Mouse (Mus musculus) heart, embryonic 11.5 days (tissue): ENCODE data around the gene Foxo3. TPM values are rescaled to one million over a fixed set of nuclear protein-coding genes. Genes with fewer than 3 reads are reported as not detected.

Experiments
- ATAC-seq: fragments of 200-750 bp; cut with Nextera tagmentation; replicated peaks from 2 replicates; pipeline ENCODE4 v1.8.0; 2017; ENCODE audit warnings: moderate library complexity; ENCODE audit not compliant: insufficient number of reproducible peaks, low FRiP score, low TSS enrichment
- H3K27ac ChIP-seq: fragments of 300-500 bp; sonication (generic); 2 replicates; pipeline ENCODE4 v1.5.1; 2014; ENCODE audit warnings: mild to moderate bottlenecking, low read depth, low read length
- H3K27me3 ChIP-seq: fragments of 300-500 bp; sonication (generic); 2 replicates; pipeline ENCODE4 v1.6.1; 2014; ENCODE audit warnings: mild to moderate bottlenecking, low read length, mixed read lengths; ENCODE audit not compliant: control insufficient read depth, insufficient read depth
- H3K36me3 ChIP-seq: fragments of 300-500 bp; sonication (generic); 2 replicates; pipeline ENCODE4 v1.6.1; 2014; ENCODE audit warnings: mild to moderate bottlenecking, low read length, moderate library complexity, mixed read lengths; ENCODE audit not compliant: control insufficient read depth, insufficient read depth
- H3K4me1 ChIP-seq: fragments of 300-500 bp; sonication (generic); 2 replicates; pipeline ENCODE4 v1.6.1; 2014; ENCODE audit warnings: low read length; ENCODE audit not compliant: control insufficient read depth, insufficient read depth
- H3K4me2 ChIP-seq: fragments of 300-500 bp; sonication (generic); 2 replicates; pipeline ENCODE4 v1.6.1; 2014; ENCODE audit warnings: mild to moderate bottlenecking, moderate library complexity
- H3K4me3 ChIP-seq: fragments of 300-500 bp; sonication (generic); 2 replicates; pipeline ENCODE4 v1.5.1; 2014; ENCODE audit warnings: low read depth, low read length
- H3K9ac ChIP-seq: fragments of 300-500 bp; sonication (generic); 2 replicates; pipeline ENCODE4 v1.6.1; 2014; ENCODE audit warnings: mild to moderate bottlenecking, low read depth, low read length, moderate library complexity
- H3K9me3 ChIP-seq: fragments of 300-500 bp; sonication (generic); replicated peaks from 2 replicates; pipeline ENCODE4 v1.6.1; 2016; ENCODE audit warnings: low read length; ENCODE audit not compliant: control insufficient read depth
- WGBS: fragments of 180-500 bp; shearing (Covaris S2); extraction: QIAGEN DNeasy Blood & Tissue Kit; methylation state at CpG from one replicate; pipeline ENCODE4 v1.1.7; 2014; ENCODE audit not compliant: insufficient replicate concordance; 5-methylcytosine and 5-hydroxymethylcytosine counted together
- polyA plus RNA-seq: library from polyadenylated mRNA; unstranded; fragments of >200 nt; fragmentation: Nextera tagmentation; extraction: Ambion mirVana; gene quantifications from 2 replicates; pipeline ENCODE4 v1.2.1, GENCODE M21; 2014

Foxo3 gene
- polyA plus RNA-seq, 1 experiment from 2014 or later: 7.3 TPM

DNA sequence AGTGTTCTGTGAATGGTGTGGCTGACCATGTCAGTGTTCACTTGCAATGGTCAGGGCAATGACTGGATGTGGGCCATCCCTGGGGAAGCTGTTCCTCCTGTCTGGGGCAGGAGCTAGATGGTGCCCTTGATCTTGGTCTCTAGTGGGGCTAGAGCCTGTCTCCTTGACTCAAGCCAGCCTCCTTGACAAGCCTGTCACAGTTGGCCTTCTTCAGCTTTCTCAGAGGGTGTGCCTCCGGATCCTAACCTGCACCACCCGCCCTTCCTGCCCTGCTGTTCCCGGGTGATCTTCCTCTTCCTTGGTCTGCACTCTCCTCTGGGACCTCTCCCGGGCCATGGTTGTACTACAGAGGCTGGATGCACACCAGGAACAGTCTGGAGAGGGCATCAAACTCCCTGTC lies 24.2 kb upstream of the Foxo3 start:
- H3K27me3 ChIP-seq: no peaks in the 10 kb centered on the region; the same call in 1 of the 2 replicates
- peaks cover 5% of the 10 kb centered on the region; the same call in 1 of the 2 replicates for H3K9me3 ChIP-seq
- no peak overlapping the region for H3K27ac ChIP-seq
- 51% methylated on average over 4 of the region's 4 CpGs for WGBS
- H3K36me3 ChIP-seq: no peaks in the 10 kb centered on the region
- H3K4me1 ChIP-seq: no peaks in the 10 kb centered on the region
- ATAC-seq: no peak
- H3K4me2 ChIP-seq: no peak overlapping the region
- H3K4me3 ChIP-seq: no peak overlapping the region
- no peak overlapping the region for H3K9ac ChIP-seq

DNA sequence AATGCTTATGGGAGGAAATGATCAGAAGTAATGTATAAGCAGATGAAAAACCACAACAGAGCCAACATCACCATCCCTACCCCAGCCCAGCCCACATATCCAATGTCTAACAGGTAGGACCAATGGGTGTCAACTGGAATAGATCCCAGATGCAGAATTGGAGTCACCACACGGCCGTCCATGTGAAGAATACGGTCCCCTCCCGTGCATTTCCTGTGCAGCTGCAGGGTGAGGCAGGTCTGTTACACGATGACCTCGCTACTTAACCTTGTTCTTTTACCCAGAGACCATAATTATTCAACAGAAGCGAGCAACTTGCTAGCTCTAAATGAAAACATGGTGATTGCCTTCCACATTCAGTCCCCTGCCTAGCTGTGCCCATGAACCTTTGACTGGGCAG lies 23.4 kb upstream of the Foxo3 start:
- H3K27ac ChIP-seq: no peak overlapping the region
- no peaks in the 10 kb centered on the region for H3K4me1 ChIP-seq
- no peak overlapping the region for H3K9ac ChIP-seq
- no peak overlapping the region for H3K4me3 ChIP-seq
- 63% methylated on average over 7 of the region's 7 CpGs for WGBS
- no peak overlapping the region for H3K4me2 ChIP-seq
- peaks cover 5% of the 10 kb centered on the region; the same call in 1 of the 2 replicates for H3K9me3 ChIP-seq
- no peak for ATAC-seq
- H3K36me3 ChIP-seq: no peaks in the 10 kb centered on the region
- no peaks in the 10 kb centered on the region; the same call in 1 of the 2 replicates for H3K27me3 ChIP-seq

DNA sequence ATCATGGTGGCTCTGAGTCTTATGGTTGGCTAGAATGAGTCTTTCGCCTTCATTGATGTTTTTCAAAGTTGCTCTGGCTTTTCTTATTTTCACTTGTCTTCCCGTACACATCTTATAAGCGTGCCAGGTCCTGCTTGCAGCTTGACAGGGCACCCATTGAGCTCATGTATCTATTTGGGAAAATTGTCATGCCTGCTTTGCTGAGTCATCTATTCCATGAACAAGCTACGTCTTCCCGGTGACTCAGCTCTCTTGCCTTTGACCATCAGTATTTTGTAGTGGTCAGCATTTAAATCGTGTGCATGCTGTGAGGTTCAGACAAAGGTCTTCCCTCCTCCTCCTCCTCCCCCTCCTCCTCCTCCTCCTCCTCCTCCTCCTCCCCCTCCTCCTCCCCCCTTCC lies 22.9 kb upstream of the Foxo3 start:
- Histone ChIP-seq H3K27me3 (no peaks in the 10 kb centered on the region; the same call in 1 of the 2 replicates), H3K4me1 (no peaks in the 10 kb centered on the region), H3K9ac (no peak overlapping the region), H3K4me2 (no peak overlapping the region), H3K27ac (no peak overlapping the region), H3K36me3 (no peaks in the 10 kb centered on the region), H3K9me3 (peaks cover 5% of the 10 kb centered on the region; the same call in 1 of the 2 replicates), H3K4me3 (no peak overlapping the region)
- 78% methylated on average over 6 of the region's 6 CpGs for WGBS
- ATAC-seq: no peak

DNA sequence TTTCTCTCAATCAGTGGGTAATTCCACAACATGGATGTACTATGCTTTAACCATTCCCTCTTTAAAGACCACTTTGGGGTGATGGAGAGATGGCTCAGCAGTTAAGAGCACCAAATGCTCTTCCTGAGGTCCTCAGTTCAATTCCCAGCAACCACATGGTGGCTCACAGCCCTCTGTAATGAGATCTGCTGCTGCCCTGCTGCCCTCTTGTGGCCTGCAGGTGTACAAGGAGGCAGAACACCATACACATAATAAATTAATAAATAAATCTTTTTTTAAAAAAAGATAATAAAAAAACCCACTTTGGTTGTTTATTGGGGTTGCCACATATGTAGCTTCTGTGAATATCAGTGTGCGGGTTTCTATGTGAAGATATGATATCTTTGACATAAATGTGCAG lies 21.4 kb upstream of the Foxo3 start:
- Histone ChIP-seq H3K9ac (no peak overlapping the region), H3K9me3 (peaks cover 5% of the 10 kb centered on the region; the same call in 1 of the 2 replicates), H3K27me3 (no peaks in the 10 kb centered on the region), H3K27ac (no peak overlapping the region), H3K36me3 (no peaks in the 10 kb centered on the region), H3K4me1 (peaks cover 4% of the 10 kb centered on the region; the same call in 1 of the 2 replicates), H3K4me3 (no peak overlapping the region), H3K4me2 (no peak overlapping the region)
- no peak for ATAC-seq
- WGBS: 68% methylated on average over 1 of the region's 1 CpGs

DNA sequence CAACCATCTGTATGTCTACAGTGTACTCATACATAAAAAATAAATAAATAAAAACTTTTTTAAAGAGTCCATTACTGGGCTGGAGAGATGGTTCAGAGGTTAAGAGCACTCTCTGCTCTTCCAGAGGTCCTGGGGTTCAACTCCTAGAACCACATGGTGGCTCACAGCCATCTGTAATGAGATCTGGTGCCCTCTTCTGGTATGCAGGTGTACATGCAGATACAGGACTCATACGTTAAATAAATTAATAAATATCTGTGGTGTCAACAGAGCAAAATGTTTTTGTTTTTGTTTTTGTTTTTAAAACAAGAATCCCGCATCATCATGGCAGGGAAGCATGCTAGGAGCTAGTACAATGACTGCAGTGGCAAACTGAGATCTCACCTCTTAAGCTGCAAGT lies 20.6 kb upstream of the Foxo3 start:
- Histone ChIP-seq H3K9me3 (peaks cover 5% of the 10 kb centered on the region; the same call in 1 of the 2 replicates), H3K4me3 (no peak overlapping the region), H3K4me2 (no peak overlapping the region), H3K36me3 (no peaks in the 10 kb centered on the region), H3K4me1 (peaks cover 4% of the 10 kb centered on the region; the same call in 1 of the 2 replicates), H3K27ac (no peak overlapping the region), H3K9ac (no peak overlapping the region), H3K27me3 (no peaks in the 10 kb centered on the region)
- WGBS: 79% methylated on average over 2 of the region's 2 CpGs
- no peak for ATAC-seq

DNA sequence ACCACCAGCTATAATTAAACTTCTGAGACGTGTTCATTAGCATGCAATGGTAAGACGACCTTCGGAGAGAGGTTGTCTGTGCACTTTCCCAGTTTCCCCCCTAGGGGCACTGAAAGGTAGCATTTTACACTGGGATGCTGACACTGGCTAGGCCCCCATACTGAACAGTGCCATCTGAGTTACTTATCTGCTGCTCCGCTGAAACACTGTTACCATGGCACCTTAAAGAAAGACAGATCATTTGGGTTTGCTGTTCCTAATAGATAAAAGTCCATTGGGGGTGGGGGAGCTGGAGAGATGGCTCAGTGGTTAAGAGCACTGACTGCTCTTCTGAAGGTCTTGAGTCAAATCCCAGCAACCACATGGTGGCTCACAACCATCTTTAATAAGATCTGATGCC lies 20.0 kb upstream of the Foxo3 start:
- no peak for ATAC-seq
- H3K9me3 ChIP-seq: peaks cover 5% of the 10 kb centered on the region; the same call in 1 of the 2 replicates
- no peak overlapping the region for H3K4me3 ChIP-seq
- H3K27ac ChIP-seq: no peak overlapping the region
- H3K4me1 ChIP-seq: peaks cover 4% of the 10 kb centered on the region; the same call in 1 of the 2 replicates
- no peak overlapping the region for H3K4me2 ChIP-seq
- WGBS: 52% methylated on average over 4 of the region's 4 CpGs
- no peaks in the 10 kb centered on the region for H3K27me3 ChIP-seq
- H3K36me3 ChIP-seq: no peaks in the 10 kb centered on the region
- no peak overlapping the region for H3K9ac ChIP-seq

DNA sequence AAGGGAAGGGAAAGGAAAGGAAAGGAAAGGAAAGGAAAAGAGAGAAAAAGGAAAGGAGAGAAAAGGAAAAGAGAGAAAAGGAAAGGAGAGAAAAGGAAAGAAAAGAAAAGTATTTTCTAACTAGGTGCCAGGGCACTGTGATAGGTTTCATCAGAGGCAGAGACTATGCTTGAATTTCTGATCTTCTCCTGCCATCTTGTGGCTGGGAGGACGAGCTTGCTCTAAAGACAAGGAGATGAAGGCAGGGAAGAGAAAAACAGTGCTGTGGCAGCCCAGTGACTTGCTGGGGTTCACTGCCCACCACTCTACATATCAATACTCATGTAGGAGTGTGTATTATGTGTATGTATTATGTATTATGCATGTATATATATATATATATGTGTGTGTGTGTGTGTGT lies 18.5 kb upstream of the Foxo3 start:
- WGBS: 0% methylated on average over 1 of the region's 1 CpGs
- no peak overlapping the region for H3K4me3 ChIP-seq
- no peak overlapping the region for H3K9ac ChIP-seq
- H3K36me3 ChIP-seq: no peaks in the 10 kb centered on the region
- peaks cover 4% of the 10 kb centered on the region; the same call in 1 of the 2 replicates for H3K4me1 ChIP-seq
- no peak for ATAC-seq
- H3K27me3 ChIP-seq: no peaks in the 10 kb centered on the region
- H3K4me2 ChIP-seq: no peak overlapping the region
- H3K27ac ChIP-seq: no peak overlapping the region
- peaks cover 5% of the 10 kb centered on the region; the same call in 1 of the 2 replicates for H3K9me3 ChIP-seq

DNA sequence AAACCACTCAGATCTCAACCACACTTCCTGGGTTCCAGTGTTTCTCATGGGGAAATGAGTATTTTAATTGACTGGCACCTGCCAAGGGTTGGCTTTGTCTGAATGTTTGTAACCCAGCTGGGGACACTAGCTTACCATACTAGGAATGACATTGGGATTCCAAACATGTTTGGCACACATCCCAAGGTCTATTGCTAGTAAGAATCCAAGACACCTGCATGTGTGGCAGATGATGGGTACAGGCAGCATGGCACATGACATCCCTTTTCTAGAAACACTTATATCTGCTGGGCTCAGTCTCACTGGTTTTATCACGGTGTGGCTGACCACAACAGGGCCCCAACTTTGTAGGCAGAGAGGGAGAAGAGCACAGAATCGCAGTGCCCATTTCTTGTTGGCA lies 17.8 kb upstream of the Foxo3 start:
- no peaks in the 10 kb centered on the region for H3K27me3 ChIP-seq
- ATAC-seq: no peak
- no peaks in the 10 kb centered on the region for H3K36me3 ChIP-seq
- WGBS: 58% methylated on average over 2 of the region's 2 CpGs
- H3K4me1 ChIP-seq: peaks cover 4% of the 10 kb centered on the region; the same call in 1 of the 2 replicates
- no peak overlapping the region for H3K9ac ChIP-seq
- H3K4me3 ChIP-seq: no peak overlapping the region
- H3K27ac ChIP-seq: no peak overlapping the region
- H3K4me2 ChIP-seq: no peak overlapping the region
- H3K9me3 ChIP-seq: peaks cover 5% of the 10 kb centered on the region; the same call in 1 of the 2 replicates

DNA sequence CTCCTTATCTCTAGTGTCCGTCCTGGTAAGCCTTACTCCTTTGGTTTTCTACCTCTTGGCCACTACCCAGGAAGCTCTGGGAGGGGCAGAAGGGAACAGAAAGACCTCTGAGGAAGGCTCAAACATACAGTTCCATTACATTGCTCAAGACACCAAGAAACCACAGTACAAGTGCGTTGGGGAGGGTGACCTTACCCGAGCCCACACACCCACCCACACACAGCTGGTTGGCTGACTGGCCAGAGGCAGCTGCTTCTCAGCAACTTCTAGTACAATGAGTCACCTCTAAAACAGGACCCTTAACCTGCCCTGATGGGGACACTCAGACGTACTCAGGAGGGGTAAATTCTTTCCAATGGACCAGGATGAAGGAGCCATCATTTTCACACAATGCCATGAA lies 17.3 kb upstream of the Foxo3 start:
- H3K9ac ChIP-seq: no peak overlapping the region
- H3K27me3 ChIP-seq: no peaks in the 10 kb centered on the region
- no peak overlapping the region for H3K4me3 ChIP-seq
- peaks cover 4% of the 10 kb centered on the region; the same call in 1 of the 2 replicates for H3K4me1 ChIP-seq
- H3K36me3 ChIP-seq: no peaks in the 10 kb centered on the region
- H3K4me2 ChIP-seq: no peak overlapping the region
- H3K9me3 ChIP-seq: peaks cover 5% of the 10 kb centered on the region; the same call in 1 of the 2 replicates
- H3K27ac ChIP-seq: no peak overlapping the region
- no peak for ATAC-seq
- 44% methylated on average over 4 of the region's 4 CpGs for WGBS
